21 mouse cellular contexts compared by ENCODE assay signal in the genomic region with DNA sequence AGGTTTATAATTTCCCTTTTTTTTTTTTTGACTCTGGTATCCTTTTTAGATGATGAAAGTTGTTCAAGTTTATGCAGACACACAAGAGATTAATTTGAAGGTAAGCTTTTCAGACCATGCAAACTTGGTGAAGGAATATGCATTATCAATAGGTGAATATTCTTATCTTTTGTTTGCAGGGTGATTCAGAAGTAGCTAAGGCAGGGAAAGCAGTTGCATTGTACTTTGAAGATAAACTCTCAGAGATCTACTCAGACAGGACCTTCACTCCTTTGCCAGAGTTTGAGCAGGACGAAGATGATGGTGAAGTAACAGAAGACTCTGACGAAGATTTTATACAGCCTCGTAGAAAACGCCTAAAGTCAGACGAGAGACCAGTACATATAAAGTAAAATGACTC.
DNase-seq lines count a peak whose midpoint lies in the region; ATAC-seq and TF ChIP-seq lines count a peak whose summit lies in the region.
"Had no signal": no experiment of that assay in that cellular context is flagged by ENCODE, and none has a peak within 500 bp of the region (broad histone marks: within the 10 kb centered on the region; RNA-seq: fewer than 3 reads in every experiment).

No protein-coding gene starts in this region.

- TF ChIP-seq POLR2A in MEL (IDR thresholded peaks at IDR 0.05; ENCODE audit: control insufficient read depth in 1 of 2, insufficient read depth in 1 of 2, low read depth in 1 of 2, low read length in 2 of 2, poor library complexity in 1 of 2): no peak

- no peak for TF ChIP-seq RAD21 in MEL (IDR thresholded peaks at IDR 0.05; ENCODE audit: low read depth, low read length)

- ATAC-seq in liver, embryonic 12.5 days: peak; percentile 82
- ATAC-seq in liver, embryonic 16.5 days (ENCODE audit: low read depth): peak; percentile 68
- ATAC-seq in erythroid progenitor cell, adult 5-6 weeks (replicated peaks; ENCODE audit: low FRiP score, poor library complexity, severe bottlenecking): no peak
- ATAC-seq: forebrain, embryonic 15.5 days; hindbrain, postnatal 0 days had no signal

- H3K27me3 ChIP-seq in MEL (ENCODE audit: control insufficient read depth in 1 of 2, insufficient read depth in 2 of 2, low read length in 2 of 2): no peaks in the 10 kb centered on the region
- no peaks in the 10 kb centered on the region for H3K27me3 ChIP-seq in liver, embryonic 12.5 days (replicated peaks)
- H3K27me3 ChIP-seq in liver, embryonic 16.5 days (ENCODE audit: control insufficient read depth, insufficient read depth, low read depth, low read length): no peaks in the 10 kb centered on the region
- H3K27me3 ChIP-seq: CH12.LX; embryonic facial prominence, embryonic 15.5 days; forebrain, embryonic 15.5 days; heart, embryonic 15.5 days; hindbrain, embryonic 13.5 days had no signal

- H3K9ac ChIP-seq in MEL (ENCODE audit: control insufficient read depth, low read depth, low read length, poor library complexity, severe bottlenecking): no peak overlapping the region
- H3K9ac ChIP-seq in liver, embryonic 12.5 days: no peak overlapping the region
- H3K9ac ChIP-seq in liver, embryonic 16.5 days (ENCODE audit: low read depth, low read length): no peak overlapping the region
- H3K9ac ChIP-seq: embryonic facial prominence, embryonic 15.5 days; forebrain, embryonic 15.5 days; heart, embryonic 15.5 days; hindbrain, embryonic 13.5 days had no signal

- H3K4me1 ChIP-seq in MEL (ENCODE audit: control insufficient read depth in 1 of 2, insufficient read depth in 2 of 2, low read length in 2 of 2): peaks cover 0 to 6% of the 10 kb centered on the region in 2 experiments; a peak in 2 of 4 replicates
- H3K4me1 ChIP-seq in liver, embryonic 12.5 days: peaks cover 15% of the 10 kb centered on the region
- H3K4me1 ChIP-seq in liver, embryonic 16.5 days (ENCODE audit: control insufficient read depth, low read depth, low read length): no peaks in the 10 kb centered on the region; the same call in 1 of the 2 replicates
- H3K4me1 ChIP-seq: embryonic facial prominence, embryonic 15.5 days; forebrain, embryonic 15.5 days; heart, embryonic 15.5 days; hindbrain, embryonic 13.5 days had no signal

- no peak overlapping the region for H3K4me3 ChIP-seq in MEL (ENCODE audit: control insufficient read depth in 1 of 2, insufficient read depth in 1 of 2, low read depth in 2 of 2, low read length in 2 of 2)
- H3K4me3 ChIP-seq in liver, embryonic 12.5 days: no peak overlapping the region
- no peak overlapping the region for H3K4me3 ChIP-seq in liver, embryonic 16.5 days (ENCODE audit: low read depth, low read length)
- H3K4me3 ChIP-seq: embryonic facial prominence, embryonic 15.5 days; erythroblast, embryonic 14.5 days; forebrain, embryonic 15.5 days; heart, embryonic 15.5 days; hindbrain, embryonic 13.5 days had no signal

- peak; percentile 62 for TF ChIP-seq EP300 in MEL (IDR thresholded peaks at IDR 0.05; ENCODE audit: low read depth in 1 of 2, low read length in 2 of 2)

- H3K4me2 ChIP-seq in liver, embryonic 12.5 days: peak overlapping the region; percentile 37; the same call in 1 of the 2 replicates
- no peak overlapping the region for H3K4me2 ChIP-seq in liver, embryonic 16.5 days (ENCODE audit: low read depth, low read length)
- H3K4me2 ChIP-seq: embryonic facial prominence, embryonic 15.5 days; forebrain, embryonic 15.5 days; heart, embryonic 11.5 days; heart, embryonic 15.5 days; hindbrain, embryonic 13.5 days had no signal

- WGBS in liver, embryonic 12.5 days (ENCODE audit: insufficient replicate concordance): 40% methylated on average over 5 of the region's 5 CpGs
- 27% methylated on average over 5 of the region's 5 CpGs for WGBS in liver, embryonic 16.5 days (ENCODE audit: insufficient replicate concordance)

- H3K36me3 ChIP-seq in MEL (ENCODE audit: control insufficient read depth in 1 of 2, insufficient read depth in 2 of 2, low read length in 2 of 2): peaks cover 17 to 19% of the 10 kb centered on the region in 2 experiments
- H3K36me3 ChIP-seq in liver, embryonic 12.5 days: peaks cover 61% of the 10 kb centered on the region
- H3K36me3 ChIP-seq in liver, embryonic 16.5 days (ENCODE audit: control insufficient read depth, insufficient read depth): no peaks in the 10 kb centered on the region; the same call in 1 of the 2 replicates

- H3K27ac ChIP-seq in MEL (ENCODE audit: control insufficient read depth, low read depth, low read length): no peak overlapping the region
- peak overlapping the region; percentile 14; the same call in 1 of the 2 replicates for H3K27ac ChIP-seq in liver, embryonic 12.5 days
- no peak overlapping the region for H3K27ac ChIP-seq in liver, embryonic 16.5 days (ENCODE audit: low read length)
- H3K27ac ChIP-seq: embryonic facial prominence, embryonic 15.5 days; forebrain, embryonic 15.5 days; heart, embryonic 15.5 days; hindbrain, embryonic 13.5 days; hindbrain, postnatal 0 days had no signal

- H3K9me3 ChIP-seq in MEL (replicated peaks; ENCODE audit: insufficient read depth, low read length): no peaks in the 10 kb centered on the region
- no peaks in the 10 kb centered on the region for H3K9me3 ChIP-seq in liver, embryonic 12.5 days (replicated peaks)
- no peaks in the 10 kb centered on the region for H3K9me3 ChIP-seq in liver, embryonic 16.5 days (replicated peaks; ENCODE audit: control insufficient read depth, low read length)
- H3K9me3 ChIP-seq: embryonic facial prominence, embryonic 15.5 days; forebrain, embryonic 15.5 days; heart, embryonic 15.5 days; hindbrain, embryonic 13.5 days had no signal

- no peaks in the 10 kb centered on the region for H3K79me2 ChIP-seq in MEL (ENCODE audit: control insufficient read depth, insufficient read depth, low read length, poor library complexity)

- no peak for TF ChIP-seq CTCF in MEL (IDR thresholded peaks at IDR 0.05 in 2 of 3, conservative IDR thresholded peaks at IDR 0.05 in 1 of 3; ENCODE audit: control insufficient read depth in 1 of 3, insufficient read depth in 1 of 3, low read depth in 2 of 3, low read length in 3 of 3, poor library complexity in 1 of 3, severe bottlenecking in 1 of 3)

- DNase-seq in MEL (ENCODE audit: low read depth, low spot score): peak; percentile 13
- DNase-seq in adrenal gland, adult (ENCODE audit: inconsistent age in 2 of 2, low spot score in 1 of 2): no peak
- no peak for DNase-seq in cerebellum, adult 9-10 months
- DNase-seq: adrenal gland, postnatal 14 days; cerebellum, adult 2 months; cerebellum, postnatal 14 days; embryo, embryonic 11 days; gastrocnemius, postnatal 10 days; heart, adult 18-20 months; heart, postnatal 14 days had no signal

TF ChIP-seq in MEL, 35 proteins besides CTCF, POLR2A, EP300 and RAD21:
- TF ChIP-seq ETS1 (IDR thresholded peaks at IDR 0.05; ENCODE audit: low read depth, low read length) (no peak), TCF12 (IDR thresholded peaks at IDR 0.05; ENCODE audit: low read depth, low read length) (peak; percentile 64; the same call in 1 of the 2 replicates), MYB (IDR thresholded peaks at IDR 0.05; ENCODE audit: low read depth, low read length) (no peak), ZMIZ1 (IDR thresholded peaks at IDR 0.05; ENCODE audit: low read depth, low read length) (no peak), GATA1 (IDR thresholded peaks at IDR 0.05; ENCODE audit: low read depth, low read length) (peak; percentile 51), TAL1 (IDR thresholded peaks at IDR 0.05; ENCODE audit: low read length) (no peak)
